Mouse (Mus musculus) mature B cell (primary cell): ENCODE measurements around the gene 1700029H14Rik.

ENCODE experiments used
- in situ Hi-C: fragments of 300-500 bp; cut with MboI; formaldehyde crosslinking; loops from 2 replicates; pipeline ENCODE4 v1.14.3; 2019

1700029H14Rik gene

GRCm38 (mm10) chr8:13504894-13505674 is 57.2 kb downstream of the 1700029H14Rik start:
- in situ Hi-C loops, result no loop called here

GRCm38 (mm10) chr8:13503936-13504606 is 58.2 kb downstream of the 1700029H14Rik start:
- in situ Hi-C loops, result no loop called here

GRCm38 (mm10) chr8:13501221-13501620 is 61.0 kb downstream of the 1700029H14Rik start:
- in situ Hi-C loops, result no loop called here
